Mouse (Mus musculus) spleen, postnatal 14 days (tissue): ENCODE results near the gene Neurl4.

Source experiments
- DNase-seq, 2 experiments: peaks; one replicate each; pipeline ENCODE4 v3.0.0; 2021 to 2022; ENCODE audit warnings: low spot score in 2 of 2

The Neurl4 gene

DNA sequence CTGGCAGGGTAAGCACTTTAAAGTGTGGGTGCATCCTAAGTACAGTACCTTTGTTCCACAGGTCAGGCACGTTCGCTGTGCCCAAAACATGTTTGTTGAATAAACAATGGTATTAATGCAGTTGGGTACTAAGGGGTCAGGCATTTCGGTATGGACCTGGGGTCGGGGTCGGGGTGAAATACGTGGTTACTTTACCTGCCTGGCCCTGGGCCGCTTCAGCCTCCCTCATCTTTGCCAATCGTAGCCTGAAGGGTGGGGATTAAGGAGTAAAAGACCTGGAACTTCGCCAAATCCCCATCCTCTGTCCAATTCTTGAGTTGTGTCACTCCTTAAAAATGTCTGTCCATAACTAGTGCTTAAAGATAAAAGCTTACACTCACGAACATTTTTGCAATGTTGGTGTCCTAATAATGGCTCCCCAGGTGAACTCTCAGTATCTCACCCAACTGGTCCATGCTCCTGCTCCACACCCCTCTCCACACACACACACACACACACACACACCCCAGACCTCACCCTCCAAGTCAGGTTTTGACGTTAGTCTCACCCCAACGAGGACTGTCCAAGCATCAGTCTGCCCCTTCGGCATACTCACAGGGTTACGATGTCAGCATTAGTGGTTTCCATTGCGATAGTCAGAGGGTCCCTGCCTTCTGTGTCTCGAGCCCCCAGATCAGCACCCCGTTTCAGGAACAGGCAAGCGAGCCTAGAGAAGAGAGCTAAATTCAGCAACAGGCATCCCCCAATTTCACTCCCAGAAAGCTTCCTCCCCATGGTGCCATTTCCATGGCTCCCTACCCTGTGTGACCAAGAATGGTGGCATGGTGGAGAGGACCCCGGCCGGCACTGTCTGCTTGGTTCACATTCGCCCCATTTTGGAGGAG lies 18.8 kb upstream of the Neurl4 start:
- DNase-seq: no peak

DNA sequence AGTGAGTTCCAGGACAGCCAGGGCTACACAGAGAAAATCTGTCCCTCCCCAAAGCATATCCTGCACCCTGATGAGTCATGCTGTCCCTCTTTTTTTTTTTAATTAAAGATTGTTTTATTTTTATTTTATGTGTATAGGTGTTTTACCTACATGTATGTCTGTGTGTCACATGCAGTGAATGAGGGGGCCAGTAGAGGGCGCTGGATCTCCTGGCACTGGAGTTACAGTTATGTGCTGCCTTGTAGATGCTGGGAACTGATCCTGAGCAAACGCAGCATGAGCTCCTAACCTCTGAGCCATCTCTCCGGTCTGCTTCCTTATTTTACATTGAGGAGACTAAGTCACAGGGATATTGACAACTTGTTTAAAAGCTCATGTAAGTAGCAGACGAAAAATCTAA lies 17.8 kb upstream of the Neurl4 start:
- peak; percentile 47 to 59 for DNase-seq

DNA sequence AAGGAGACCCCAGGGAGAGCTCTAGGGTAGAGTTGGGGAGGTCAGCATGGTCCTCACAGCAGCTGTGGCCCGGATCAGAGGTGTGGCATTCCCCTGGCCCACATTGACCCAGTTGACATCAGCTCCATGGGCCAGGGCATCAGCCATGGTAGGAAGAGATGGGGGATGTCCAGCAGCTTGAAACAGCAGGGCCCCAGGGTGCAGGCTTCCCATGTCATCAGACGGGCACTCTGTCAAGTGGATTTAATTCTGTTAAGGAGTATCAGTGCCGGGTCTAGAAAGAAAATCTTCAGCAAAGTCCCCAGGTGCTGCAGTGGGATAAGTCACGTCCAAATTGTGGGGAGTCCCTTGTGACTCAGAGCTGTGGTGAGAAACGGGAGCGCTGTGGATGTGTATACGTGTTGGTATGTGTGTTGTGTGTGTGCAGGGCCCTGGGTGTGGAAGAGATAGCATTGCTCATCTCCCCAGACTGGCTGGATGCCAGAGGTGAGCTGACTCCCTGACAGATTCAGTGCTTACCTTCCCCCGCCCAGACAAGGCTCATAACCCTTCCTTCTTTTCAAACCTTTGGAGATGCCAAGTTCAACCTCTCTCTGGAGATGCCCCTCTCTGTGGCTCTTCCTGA lies 17.2 kb upstream of the Neurl4 start:
- no peak for DNase-seq

GRCm38 (mm10) chr11:69884240-69884639 lies 16.6 kb upstream of the Neurl4 start:
- DNase-seq: no peak

DNA sequence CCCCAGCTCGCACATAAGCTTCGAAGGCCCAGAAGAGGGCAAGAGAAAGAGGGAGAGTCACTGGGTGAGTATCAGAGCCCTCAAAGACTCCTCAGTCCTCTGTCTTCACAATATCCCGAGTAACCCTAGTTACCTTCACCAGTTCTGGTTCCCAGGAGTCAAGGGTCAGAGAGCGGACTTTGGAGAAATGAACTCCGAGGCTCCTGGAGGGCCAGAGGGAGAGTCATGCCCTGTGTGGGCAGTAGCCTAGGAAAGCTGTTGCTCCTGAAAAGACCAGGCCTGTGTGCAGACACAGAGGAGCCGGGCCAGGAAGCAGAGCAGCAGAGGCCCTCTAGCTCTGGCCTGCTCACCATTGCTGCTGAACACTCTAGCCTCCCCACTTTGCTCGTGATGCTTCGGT lies 16.2 kb upstream of the Neurl4 start:
- DNase-seq: no peak

GRCm38 (mm10) chr11:69886907-69887635 lies 13.8 kb upstream of the Neurl4 start:
- no peak for DNase-seq

- DNase-seq: no peak
Observed at GRCm38 (mm10) chr11:69891482-69891881, 9.4 kb upstream of the Neurl4 start.

- peak; percentile 52 to 58 for DNase-seq
Observed at GRCm38 (mm10) chr11:69894671-69895070, 6.2 kb upstream of the Neurl4 start.

DNA sequence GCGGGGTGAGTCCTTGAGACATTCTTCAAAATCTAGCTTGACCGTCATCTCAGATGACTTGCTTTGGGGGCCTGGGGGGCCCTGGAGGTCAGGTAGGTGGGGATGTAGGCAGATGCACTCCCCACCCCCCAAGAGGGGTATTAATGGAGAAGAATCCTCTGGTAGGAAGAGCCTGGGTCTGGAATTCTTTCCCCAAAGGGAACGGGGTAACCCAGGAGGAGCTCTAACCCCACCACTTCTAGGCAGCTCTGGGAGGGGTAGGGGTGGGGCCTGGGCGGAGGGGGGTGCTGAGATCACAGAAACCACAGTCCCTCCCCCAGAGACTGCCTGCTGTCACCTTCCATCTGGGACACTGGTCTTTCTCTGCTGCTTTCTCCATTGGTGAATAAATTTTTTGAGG lies 5.6 kb upstream of the Neurl4 start, which contains the start of gene Acap1:
Gene Acap1 (minus strand): TSS at position 249 of the 400 bp plus-strand sequence.
- DNase-seq: peak in 1 of 2 experiments; percentile 41

- DNase-seq: no peak
Observed at GRCm38 (mm10) chr11:69899870-69900269, 1.0 kb upstream of the Neurl4 start.

- DNase-seq: peak; percentile 80 to 82
Observed at GRCm38 (mm10) chr11:69901406-69901846, 554 bp downstream of the Neurl4 start.

DNA sequence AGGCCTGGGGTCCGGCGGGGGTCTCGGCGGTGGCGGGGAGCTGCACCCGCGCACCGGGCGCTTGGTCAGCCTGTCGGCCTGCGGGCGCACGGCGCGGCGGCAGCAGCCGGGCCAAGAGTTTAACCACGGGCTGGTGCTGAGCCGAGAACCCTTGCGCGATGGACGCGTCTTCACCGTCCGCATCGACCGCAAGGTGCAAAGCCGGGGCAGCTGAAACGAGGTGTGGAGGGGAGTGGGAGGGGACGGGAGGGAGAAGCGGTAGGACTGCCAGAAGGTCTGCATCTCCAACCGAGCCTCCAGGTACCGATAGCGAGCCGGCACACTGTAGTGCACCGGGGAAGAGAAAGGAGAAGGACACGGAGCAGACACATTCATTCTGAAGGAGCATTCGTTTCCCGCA lies 1.1 kb downstream of the Neurl4 start:
- no peak for DNase-seq

GRCm38 (mm10) chr11:69902972-69903371 lies 2.1 kb downstream of the Neurl4 start:
- no peak for DNase-seq

- DNase-seq: no peak
Observed at GRCm38 (mm10) chr11:69904311-69904710, 3.4 kb downstream of the Neurl4 start.

DNA sequence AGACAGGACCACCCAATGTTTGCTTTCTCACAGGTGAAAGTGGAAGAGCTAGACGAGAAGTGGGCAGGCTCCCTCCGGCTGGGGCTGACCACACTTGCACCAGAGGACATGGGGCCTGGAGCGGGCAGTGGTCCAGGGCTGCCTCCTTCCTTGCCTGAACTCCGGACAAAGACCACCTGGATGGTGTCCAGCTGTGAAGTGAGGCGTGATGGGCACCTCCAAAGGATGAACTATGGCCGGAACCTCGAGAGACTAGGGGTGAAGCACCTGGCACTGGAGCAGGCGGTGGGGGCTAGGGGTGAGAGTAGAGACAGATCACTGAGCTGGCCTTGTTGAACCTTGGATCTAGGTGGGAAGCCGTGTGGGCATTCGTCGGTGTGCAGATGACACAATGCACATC lies 7.8 kb downstream of the Neurl4 start:
- DNase-seq: no peak

DNA sequence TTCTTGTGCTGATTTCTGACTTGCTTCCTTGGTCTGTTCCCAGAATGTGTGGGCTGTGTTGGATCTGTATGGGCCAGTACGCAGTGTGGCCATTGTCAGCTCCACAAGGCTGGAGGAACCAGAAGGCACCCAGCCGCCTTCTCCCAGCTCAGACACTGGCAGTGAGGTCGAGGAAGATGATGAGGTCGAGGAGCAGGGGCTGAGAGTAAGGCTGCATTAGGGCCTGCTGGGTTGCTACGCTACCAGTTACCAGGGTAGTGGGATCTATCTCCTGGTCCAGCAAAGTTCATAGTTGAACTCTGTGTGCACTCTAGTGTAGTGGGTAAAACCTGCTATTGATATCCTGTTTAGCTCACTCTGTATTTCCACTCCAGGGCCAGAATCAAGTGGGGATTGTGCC lies 8.3 kb downstream of the Neurl4 start:
- no peak for DNase-seq

DNA sequence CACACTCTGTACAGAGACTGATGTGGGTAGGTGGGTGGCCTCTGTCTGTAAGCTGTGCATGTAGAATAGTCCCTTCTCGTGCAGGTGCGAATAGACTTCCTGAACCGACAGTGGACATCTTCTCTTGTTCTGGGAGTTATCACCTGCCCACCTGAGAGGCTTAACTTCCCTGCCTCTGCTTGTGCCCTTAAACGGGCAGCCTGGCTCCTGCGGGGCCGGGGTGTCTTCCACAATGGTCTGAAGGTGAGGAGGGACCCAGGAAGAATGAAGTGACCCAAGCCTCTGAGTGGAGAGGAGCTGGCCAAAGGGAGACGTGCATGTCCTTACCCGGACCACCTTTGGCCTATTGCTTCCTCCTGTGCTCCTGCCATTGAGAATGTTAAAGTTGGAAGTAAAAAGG lies 9.3 kb downstream of the Neurl4 start:
- no peak for DNase-seq

DNA sequence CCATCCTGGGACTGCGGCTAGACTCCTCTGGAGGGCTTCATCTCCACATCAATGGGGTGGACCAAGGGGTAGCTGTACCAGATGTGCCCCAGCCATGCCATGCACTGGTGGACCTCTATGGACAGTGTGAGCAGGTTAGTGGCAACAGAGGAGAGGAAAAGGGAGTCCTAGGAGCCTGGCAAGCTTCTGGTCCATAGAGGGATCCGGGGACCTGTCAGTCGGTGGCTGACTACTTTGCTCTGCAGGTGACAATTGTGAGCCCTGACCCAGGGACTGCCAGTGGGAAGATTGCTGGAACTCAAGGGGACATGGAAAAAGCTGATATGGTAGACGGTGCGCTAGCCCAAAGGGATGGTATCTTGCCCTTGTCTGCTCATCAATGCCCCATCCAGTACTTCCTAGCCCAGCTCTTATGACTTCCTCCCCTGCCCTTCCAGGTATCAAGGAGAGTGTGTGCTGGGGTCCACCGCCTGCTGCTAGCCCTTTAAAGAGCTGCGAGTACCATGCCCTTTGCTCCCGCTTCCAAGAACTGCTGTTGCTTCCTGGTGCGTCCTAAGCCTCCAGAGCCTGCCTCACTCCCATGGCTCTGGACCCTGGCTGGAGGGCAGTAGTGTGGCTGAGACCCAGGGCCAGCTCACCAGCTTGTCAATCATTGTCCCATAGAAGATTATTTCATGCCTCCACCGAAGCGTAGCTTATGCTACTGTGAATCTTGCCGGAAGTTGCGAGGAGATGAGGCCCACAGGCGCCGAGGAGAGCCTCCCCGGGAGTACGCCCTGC lies 10.1 kb downstream of the Neurl4 start:
- DNase-seq: no peak

DNA sequence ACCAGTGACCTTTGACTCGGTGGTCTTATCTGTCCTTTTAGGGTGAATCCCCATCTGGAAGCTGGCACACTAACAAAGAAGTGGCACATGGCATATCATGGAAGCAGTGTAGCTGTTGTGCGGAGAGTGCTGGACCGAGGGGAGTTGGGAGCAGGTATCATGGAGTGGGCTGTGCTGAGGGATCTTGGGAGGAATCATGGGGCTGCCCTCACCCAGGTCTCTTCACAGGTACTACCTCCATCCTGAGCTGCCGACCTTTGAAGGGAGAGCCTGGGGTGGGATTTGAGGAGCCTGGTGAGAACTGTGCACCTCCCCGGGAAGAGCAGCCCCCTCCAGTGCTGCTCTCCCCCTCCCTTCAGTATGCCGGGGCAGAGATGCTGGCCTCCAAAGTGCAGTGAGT lies 10.8 kb downstream of the Neurl4 start:
- no peak for DNase-seq

GRCm38 (mm10) chr11:69912716-69913530 lies 12.1 kb downstream of the Neurl4 start:
- DNase-seq: no peak
